Mouse (Mus musculus) limb, embryonic 12.5 days (tissue): ENCODE measurements around the gene Olfr1126. TPM values are rescaled to one million over a fixed set of nuclear protein-coding genes. Genes with fewer than 3 reads are reported as not detected.
"Not testable (repeated sequence)": the region's sequence is repeated elsewhere in the genome, so short reads cannot be mapped to it uniquely, and the experiment has no call there.

Experiments used
- ATAC-seq: fragments of 200-750 bp; cut with Nextera tagmentation; 2 replicates; pipeline ENCODE4 v1.8.0; 2017; ENCODE audit warnings: low read depth, moderate TSS enrichment; ENCODE audit not compliant: insufficient number of reproducible peaks, insufficient read depth, low FRiP score, low TSS enrichment
- H3K27ac ChIP-seq: fragments of 300-500 bp; sonication (generic); 2 replicates; pipeline ENCODE4 v1.5.1; 2016; ENCODE audit warnings: mild to moderate bottlenecking, moderate library complexity
- H3K27me3 ChIP-seq: fragments of 300-500 bp; sonication (generic); 2 replicates; pipeline ENCODE4 v1.6.1; 2016; ENCODE audit warnings: mild to moderate bottlenecking, moderate library complexity
- H3K36me3 ChIP-seq: fragments of 300-500 bp; sonication (generic); 2 replicates; pipeline ENCODE4 v1.6.1; 2016; ENCODE audit warnings: mild to moderate bottlenecking, moderate library complexity
- H3K4me1 ChIP-seq: fragments of 300-500 bp; sonication (generic); replicated peaks from 2 replicates; pipeline ENCODE4 v1.6.1; 2016
- H3K4me2 ChIP-seq: fragments of 300-500 bp; sonication (generic); 2 replicates; pipeline ENCODE4 v1.6.1; 2016; ENCODE audit warnings: mild to moderate bottlenecking, moderate library complexity
- H3K4me3 ChIP-seq: fragments of 300-500 bp; sonication (generic); replicated peaks from 2 replicates; pipeline ENCODE4 v1.5.1; 2016; ENCODE audit warnings: mild to moderate bottlenecking
- H3K9ac ChIP-seq: fragments of 300-500 bp; sonication (generic); replicated peaks from 2 replicates; pipeline ENCODE4 v1.6.1; 2016; ENCODE audit warnings: mild to moderate bottlenecking, moderate library complexity
- H3K9me3 ChIP-seq: fragments of 300-500 bp; sonication (generic); 2 replicates; pipeline ENCODE4 v1.6.1; 2016; ENCODE audit warnings: mild to moderate bottlenecking, moderate library complexity
- WGBS: fragments of 180-500 bp; shearing (Covaris S2); methylation state at CpG from one replicate; pipeline ENCODE4 v1.1.7; 2016; 5-methylcytosine and 5-hydroxymethylcytosine counted together
- polyA plus RNA-seq: library from polyadenylated mRNA; unstranded; fragments of >200 nt; fragmentation: Nextera tagmentation; extraction: Ambion mirVana; gene quantifications from 2 replicates; pipeline ENCODE4 v1.2.1, GENCODE M21; 2016

Gene Olfr1126
- not detected in 2 replicates for polyA plus RNA-seq

DNA sequence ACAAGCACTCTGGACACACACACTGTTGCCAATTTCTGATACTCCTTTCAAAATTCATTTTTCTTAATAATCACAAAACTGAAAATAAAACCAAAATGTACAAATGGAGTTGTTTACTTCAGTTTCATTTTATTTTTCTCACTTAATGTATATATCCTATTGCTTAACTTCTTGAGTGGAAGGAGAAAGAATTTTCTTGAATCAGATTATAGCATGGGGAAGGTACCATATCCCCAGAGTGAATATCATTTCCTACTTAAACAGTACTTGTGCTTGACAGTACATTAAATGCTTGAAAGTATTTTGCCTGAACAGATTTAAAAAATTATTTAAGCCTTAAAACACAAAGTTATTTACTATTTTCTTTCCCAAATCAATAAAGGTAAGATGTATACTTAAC is at the start of gene Olfr1126:
TSS of gene Olfr1126 (plus strand) at position 301 of the 400 bp plus-strand sequence.
- no peak within 1 kb of the TSS for H3K9ac ChIP-seq
- no peaks in the 10 kb centered on the region for H3K27me3 ChIP-seq
- ATAC-seq: no peak
- no peak within 1 kb of the TSS for H3K4me3 ChIP-seq
- H3K4me1 ChIP-seq: no peaks in the 10 kb centered on the region
- no peak within 1 kb of the TSS for H3K4me2 ChIP-seq
- no peaks in the 10 kb centered on the region for H3K9me3 ChIP-seq
- no peaks in the 10 kb centered on the region for H3K36me3 ChIP-seq
- H3K27ac ChIP-seq: no peak within 1 kb of the TSS

DNA sequence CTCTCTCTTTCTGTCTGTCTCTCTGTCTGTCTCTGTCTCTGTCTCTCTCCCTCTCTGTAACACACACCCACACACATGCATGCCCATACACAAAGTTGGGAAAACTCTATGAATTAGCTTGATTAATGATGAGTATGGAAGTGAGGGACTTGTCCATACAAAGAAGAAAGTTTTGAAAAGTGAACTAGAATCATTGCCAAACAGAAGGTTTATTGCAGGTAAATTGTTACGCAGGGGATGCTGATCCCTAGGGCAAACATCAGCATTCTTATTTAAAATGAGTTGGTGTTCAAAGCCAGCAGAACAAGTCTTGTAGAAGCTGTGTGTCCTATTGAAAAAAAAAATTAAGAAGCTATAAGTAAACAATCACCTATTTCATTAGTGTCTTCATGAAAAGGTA is 37.4 kb upstream of the Olfr1126 start, which contains the start of gene Olfr1123:
TSS of gene Olfr1123 (plus strand) at position 301 of the 400 bp plus-strand sequence.
- Histone ChIP-seq H3K4me1 (no peaks in the 10 kb centered on the region), H3K9me3 (no peaks in the 10 kb centered on the region), H3K27me3 (no peaks in the 10 kb centered on the region), H3K36me3 (no peaks in the 10 kb centered on the region), H3K4me3 (no peak within 1 kb of the TSS), H3K9ac (no peak within 1 kb of the TSS), H3K27ac (no peak within 1 kb of the TSS), H3K4me2 (no peak within 1 kb of the TSS)
- ATAC-seq: no peak
- WGBS: 80% methylated on average over 1 of the region's 1 CpGs

DNA sequence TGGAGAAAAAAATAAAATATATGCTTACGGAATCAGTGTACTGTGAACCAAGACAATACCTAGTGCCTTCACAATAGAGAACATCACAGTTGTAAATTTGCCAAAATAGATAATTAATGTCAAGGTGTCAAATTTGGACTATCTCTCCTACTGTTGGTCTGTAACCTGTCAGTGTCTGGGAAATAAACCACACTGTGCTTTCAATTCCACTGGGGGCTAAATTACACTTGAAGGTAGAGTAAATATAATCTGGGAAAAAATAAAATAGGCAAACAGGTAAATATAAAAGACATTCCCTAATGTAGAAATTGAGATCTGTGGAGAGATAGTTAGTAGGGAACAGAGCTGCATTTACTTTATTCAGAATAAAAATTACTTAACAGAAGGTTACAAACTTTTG is 23.8 kb upstream of the Olfr1126 start, which contains the start of gene Olfr1124:
TSS of gene Olfr1124 (plus strand) at position 301 of the 400 bp plus-strand sequence.
- Histone ChIP-seq H3K4me3 (no peak within 1 kb of the TSS), H3K4me2 (no peak within 1 kb of the TSS), H3K27me3 (no peaks in the 10 kb centered on the region), H3K4me1 (no peaks in the 10 kb centered on the region), H3K36me3 (no peaks in the 10 kb centered on the region), H3K9ac (no peak within 1 kb of the TSS), H3K27ac (no peak within 1 kb of the TSS), H3K9me3 (no peaks in the 10 kb centered on the region)
- WGBS: 98% methylated on average over 1 of the region's 1 CpGs
- ATAC-seq: no peak

DNA sequence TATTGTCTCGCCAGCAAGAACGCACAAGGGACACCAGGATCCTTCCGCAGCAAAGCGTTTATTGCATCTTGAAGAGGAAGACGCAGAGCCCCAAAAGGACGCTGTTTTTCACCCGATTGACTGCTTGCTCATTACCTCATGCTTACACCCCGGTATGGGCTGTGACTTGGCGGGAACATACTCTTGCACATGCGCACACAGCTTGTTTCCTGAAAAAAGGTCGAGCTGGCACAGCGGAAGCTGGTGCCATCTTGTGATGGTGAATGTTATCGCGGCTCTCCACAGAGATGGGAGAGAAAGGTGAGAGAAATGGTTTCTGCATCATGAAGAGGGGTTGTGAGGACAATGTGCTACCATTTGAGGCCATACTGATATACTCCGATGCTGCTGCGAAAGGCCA is 16.0 kb upstream of the Olfr1126 start:
- 92% methylated on average over 16 of the region's 16 CpGs for WGBS
- no peaks in the 10 kb centered on the region for H3K36me3 ChIP-seq
- H3K27me3 ChIP-seq: no peaks in the 10 kb centered on the region
- no peak overlapping the region for H3K9ac ChIP-seq
- no peak overlapping the region for H3K4me2 ChIP-seq
- no peak for ATAC-seq
- H3K4me1 ChIP-seq: no peaks in the 10 kb centered on the region
- no peak overlapping the region for H3K27ac ChIP-seq
- H3K9me3 ChIP-seq: no peaks in the 10 kb centered on the region
- H3K4me3 ChIP-seq: no peak overlapping the region

DNA sequence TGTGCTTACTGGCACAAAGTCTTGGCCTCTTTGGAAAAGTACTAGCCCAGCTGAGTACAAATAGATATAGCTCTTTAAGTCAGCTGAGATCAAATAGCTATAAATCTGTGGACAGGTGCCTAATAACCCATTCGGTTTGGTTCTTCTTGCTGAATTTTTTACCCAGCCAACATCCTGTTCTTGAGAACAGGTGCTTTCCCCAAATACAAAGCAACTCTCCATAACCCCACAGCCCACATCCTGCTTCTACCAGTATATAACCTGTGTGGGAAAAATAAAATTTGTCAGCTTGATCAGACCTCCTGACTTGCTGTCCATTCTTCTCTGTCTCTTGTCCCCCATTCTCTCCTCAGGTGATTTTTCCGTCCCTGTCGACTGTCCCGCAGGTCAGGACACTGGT is 8.0 kb downstream of the Olfr1126 start:
- no peak overlapping the region for H3K4me3 ChIP-seq
- WGBS: 93% methylated on average over 4 of the region's 4 CpGs
- no peak for ATAC-seq

DNA sequence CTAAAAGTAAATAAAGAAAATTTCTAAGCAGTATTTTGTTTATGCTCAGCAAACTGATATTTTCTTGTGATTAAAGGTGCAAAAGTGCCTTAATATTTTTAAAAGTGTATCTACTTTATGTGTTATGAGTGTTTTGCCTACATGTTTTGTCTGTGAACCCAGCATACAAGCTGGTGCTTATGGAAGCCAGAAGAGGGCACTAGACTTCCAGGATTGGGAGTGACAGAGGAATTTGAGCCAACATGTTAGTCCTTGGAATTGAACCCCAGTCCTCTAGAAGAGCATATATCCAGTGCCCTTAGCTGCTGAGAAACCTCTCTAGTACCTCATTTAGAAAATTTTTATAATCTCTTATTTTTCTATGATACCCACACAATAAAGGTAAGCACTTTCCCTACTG is 26.4 kb downstream of the Olfr1126 start:
- H3K4me3 ChIP-seq: no peak overlapping the region
- H3K4me2 ChIP-seq: no peak overlapping the region
- H3K27ac ChIP-seq: no peak overlapping the region
- no peaks in the 10 kb centered on the region for H3K36me3 ChIP-seq
- H3K4me1 ChIP-seq: no peaks in the 10 kb centered on the region
- H3K27me3 ChIP-seq: no peaks in the 10 kb centered on the region
- no peak overlapping the region for H3K9ac ChIP-seq
- H3K9me3 ChIP-seq: no peaks in the 10 kb centered on the region
- ATAC-seq: no peak

More for the DNA sequence above, 8.0 kb downstream of the Olfr1126 start:
- Histone ChIP-seq H3K4me1 (no peaks in the 10 kb centered on the region), H3K9me3 (0 out of 2 replicates have a peak, but pooled peaks cover 3% of the 10 kb centered on the region), H3K4me2 (no peak overlapping the region), H3K36me3 (no peaks in the 10 kb centered on the region), H3K27me3 (no peaks in the 10 kb centered on the region), H3K9ac (no peak overlapping the region), H3K27ac (no peak overlapping the region)

- no peaks in the 10 kb centered on the region for H3K36me3 ChIP-seq
- H3K4me2 ChIP-seq: no peak overlapping the region
- H3K9me3 ChIP-seq: no peaks in the 10 kb centered on the region
- H3K27ac ChIP-seq: no peak overlapping the region
- H3K9ac ChIP-seq: no peak overlapping the region
- H3K4me3 ChIP-seq: no peak overlapping the region
- WGBS: 87% methylated on average over 4 of the region's 4 CpGs
- ATAC-seq: no peak
- no peaks in the 10 kb centered on the region for H3K4me1 ChIP-seq
- H3K27me3 ChIP-seq: no peaks in the 10 kb centered on the region
These were observed 27.4 kb downstream of the Olfr1126 start for GRCm38 (mm10) chr2:87481158-87481557.

- Histone ChIP-seq H3K27ac (no peak overlapping the region), H3K9me3 (no peaks in the 10 kb centered on the region), H3K4me3 (no peak overlapping the region), H3K9ac (no peak overlapping the region), H3K36me3 (no peaks in the 10 kb centered on the region), H3K4me1 (no peaks in the 10 kb centered on the region), H3K27me3 (no peaks in the 10 kb centered on the region), H3K4me2 (no peak overlapping the region)
- 80% methylated on average over 2 of the region's 2 CpGs for WGBS
- ATAC-seq: no peak
These were observed 28.5 kb downstream of the Olfr1126 start for GRCm38 (mm10) chr2:87482276-87482675.

- not testable (repeated sequence) for H3K27ac ChIP-seq, H3K27me3 ChIP-seq, H3K4me3 ChIP-seq, ATAC-seq, H3K9me3 ChIP-seq, H3K4me2 ChIP-seq, H3K9ac ChIP-seq, H3K4me1 ChIP-seq, H3K36me3 ChIP-seq
- 85% methylated on average over 4 of the region's 5 CpGs for WGBS
These were observed 43.2 kb downstream of the Olfr1126 start, which contains the start of gene Pramel7 for GRCm38 (mm10) chr2:87496993-87497392. Gene Pramel7, minus strand, starts transcription at chr2:87497093.

- Histone ChIP-seq H3K4me2 (no peak within 1 kb of the TSS), H3K27me3 (no peaks in the 10 kb centered on the region), H3K36me3 (no peaks in the 10 kb centered on the region), H3K4me3 (no peak within 1 kb of the TSS), H3K27ac (no peak within 1 kb of the TSS), H3K9ac (no peak within 1 kb of the TSS), H3K4me1 (no peaks in the 10 kb centered on the region), H3K9me3 (no peaks in the 10 kb centered on the region)
- ATAC-seq: no peak
- WGBS: 91% methylated on average over 6 of the region's 6 CpGs
These were observed 52.5 kb downstream of the Olfr1126 start, which contains the start of gene Pramel6 for GRCm38 (mm10) chr2:87506265-87506664. Gene Pramel6, plus strand, starts transcription at chr2:87506565.
